Mouse (Mus musculus): ENCODE measurements at regions not wholly inside any gene's neighbourhood (a gene's known extent, or its start where the extent isn't known, plus 50 kb on each side); places are given as distances from the start of the nearest gene placed in this dataset.

DNA sequence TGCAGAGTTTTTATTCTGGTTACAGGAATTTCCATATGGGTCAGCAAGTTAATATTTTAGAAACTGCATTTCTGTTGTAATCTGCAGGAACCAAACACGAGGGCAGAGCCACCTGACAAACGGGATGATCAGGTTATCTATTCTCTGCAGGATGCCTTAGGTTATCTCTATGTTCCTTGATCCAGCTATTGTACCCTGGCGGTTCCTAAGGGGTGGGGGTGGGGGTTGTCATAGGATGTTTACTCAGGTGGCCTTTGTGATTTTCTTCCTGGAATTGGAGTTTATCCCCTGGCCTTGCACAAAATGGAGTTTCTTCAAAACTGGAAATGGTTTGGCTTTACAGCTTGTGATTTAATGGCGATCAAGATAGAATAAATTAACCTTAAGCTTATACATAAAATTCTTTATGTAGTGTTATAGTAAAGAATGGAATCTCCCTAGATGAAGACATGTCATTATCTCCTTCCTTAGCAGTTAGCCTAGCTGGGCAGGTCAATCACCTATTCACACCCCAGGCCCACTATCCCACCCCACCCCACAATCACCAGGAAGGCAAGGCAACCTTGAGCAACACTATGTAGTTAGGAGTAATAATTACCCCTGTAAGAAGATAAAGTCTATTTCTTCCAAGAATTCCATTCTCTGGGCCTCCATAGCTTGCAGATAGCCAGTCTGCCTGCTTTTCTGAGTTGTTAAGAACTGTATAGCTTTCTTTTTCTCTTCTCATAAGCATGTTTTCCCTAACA is 192.3 kb upstream of the B430218F22Rik start:
- DNase-seq (ENCODE audit: low spot score), result no peak

- no peak for DNase-seq (ENCODE audit: low spot score)
Measured at GRCm38 (mm10) chr13:118208146-118208545, 178.3 kb upstream of the B430218F22Rik start.

DNA sequence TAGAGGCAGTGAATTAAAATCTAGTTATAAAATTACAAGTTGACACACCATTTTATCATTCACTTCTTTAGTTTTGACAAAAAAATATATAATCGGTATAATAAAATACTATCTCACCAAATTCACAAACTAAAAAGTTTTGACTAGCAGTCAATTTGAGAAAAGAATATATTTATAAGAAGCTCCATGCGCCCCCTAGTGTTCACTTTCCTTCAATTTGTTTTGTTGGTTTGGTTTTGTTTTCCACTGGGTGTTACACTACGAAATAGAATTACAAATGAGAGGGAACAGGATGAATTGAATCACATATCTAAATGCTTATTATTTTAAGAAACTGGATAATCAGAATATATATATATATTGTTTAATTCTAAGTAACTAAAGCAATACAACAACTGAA is 159.1 kb upstream of the B430218F22Rik start:
- peak; percentile 15 for DNase-seq (ENCODE audit: low spot score)

- no peak for DNase-seq (ENCODE audit: low spot score)
Measured at GRCm38 (mm10) chr13:118237968-118238367, 148.5 kb upstream of the B430218F22Rik start.

- DNase-seq (ENCODE audit: low spot score), result no peak
Measured at GRCm38 (mm10) chr13:118244680-118245079, 141.8 kb upstream of the B430218F22Rik start.

GRCm38 (mm10) chr13:118245546-118245945 is 140.9 kb upstream of the B430218F22Rik start:
- no peak for DNase-seq (ENCODE audit: low spot score)

DNA sequence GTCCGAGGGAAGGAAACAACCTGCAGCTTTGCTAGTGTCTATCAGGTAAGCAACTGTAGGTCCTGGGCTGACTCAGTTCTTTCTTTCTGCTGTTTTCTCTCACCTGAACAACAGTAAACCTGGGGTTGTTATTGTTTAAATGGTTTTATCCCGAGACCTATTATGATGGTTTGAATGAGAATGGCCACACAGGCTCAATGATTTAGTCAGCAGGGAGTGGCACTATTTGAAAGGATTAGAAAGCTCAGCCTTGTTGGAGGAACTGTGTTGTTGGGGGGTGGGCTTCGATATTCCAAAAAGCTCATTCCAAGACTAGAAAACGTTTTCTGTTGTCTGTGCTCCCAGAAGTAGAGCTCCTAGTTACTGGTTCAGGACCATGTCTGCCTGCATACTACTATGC is 126.8 kb upstream of the B430218F22Rik start:
- no peak for DNase-seq (ENCODE audit: low spot score)

GRCm38 (mm10) chr13:118262971-118263370 is 123.5 kb upstream of the B430218F22Rik start:
- DNase-seq (ENCODE audit: low spot score), result no peak

DNA sequence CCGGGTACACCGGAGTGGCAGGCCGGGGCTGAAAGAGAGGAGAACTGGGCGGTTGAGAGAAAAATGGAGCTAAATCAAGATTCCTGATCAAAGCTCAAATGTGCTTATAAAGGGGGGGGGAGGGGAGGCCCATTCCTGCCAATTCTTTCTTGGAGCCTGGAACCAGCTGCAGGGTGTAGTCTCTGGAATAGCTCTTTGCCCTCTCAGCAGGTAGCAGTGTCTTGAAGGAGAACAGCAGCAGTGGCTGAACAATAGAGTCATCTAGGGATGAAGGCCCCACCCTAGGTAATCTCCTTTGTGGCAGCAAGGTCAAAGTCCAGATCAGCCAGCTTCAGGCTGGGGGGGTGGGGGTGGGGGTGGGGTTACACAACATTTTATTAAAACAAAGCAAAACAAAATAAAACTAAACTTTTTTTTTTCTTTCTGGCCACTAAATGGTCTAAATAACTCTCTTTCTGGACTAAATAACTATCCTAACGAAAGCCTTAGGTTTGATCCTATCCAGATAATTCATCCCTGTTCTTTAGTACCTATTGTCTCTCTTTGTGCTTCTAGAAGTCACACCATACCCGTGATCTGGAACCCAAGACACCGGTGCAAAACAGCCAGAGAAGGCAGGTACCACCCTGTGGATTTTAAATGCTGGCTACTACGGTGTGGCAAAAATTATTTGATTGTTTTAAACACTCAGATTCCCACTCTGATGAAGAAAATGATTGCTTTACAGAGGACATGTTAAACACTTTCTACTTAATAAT is 120.5 kb upstream of the B430218F22Rik start:
- DNase-seq (ENCODE audit: low spot score), result no peak

GRCm38 (mm10) chr13:118272904-118273303 is 113.5 kb upstream of the B430218F22Rik start:
- no peak for DNase-seq (ENCODE audit: low spot score)

- DNase-seq (ENCODE audit: low spot score), result no peak
Measured at GRCm38 (mm10) chr13:118280956-118281355, 105.5 kb upstream of the B430218F22Rik start.

GRCm38 (mm10) chr13:118293728-118294127 is 92.7 kb upstream of the B430218F22Rik start:
- no peak for DNase-seq (ENCODE audit: low spot score)

DNA sequence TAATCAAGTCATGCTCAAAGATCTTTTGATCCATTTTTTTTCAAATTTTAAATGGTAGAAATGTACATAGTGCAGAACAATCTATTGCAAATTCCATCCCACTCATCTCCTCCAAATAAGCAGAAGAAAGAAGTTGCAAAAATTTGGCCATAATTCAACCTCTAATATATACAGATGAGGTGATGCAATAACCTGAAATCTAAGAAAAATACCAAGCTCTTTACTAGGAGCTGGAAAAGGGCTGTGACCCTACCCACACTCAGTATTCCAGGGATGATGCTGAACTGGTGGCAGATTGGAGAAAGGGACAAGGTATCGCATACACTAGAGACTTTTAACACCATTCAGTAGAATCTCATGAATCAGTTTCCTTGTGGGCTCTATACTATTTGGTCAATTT is 76.3 kb upstream of the B430218F22Rik start:
- DNase-seq (ENCODE audit: low spot score), result no peak

DNA sequence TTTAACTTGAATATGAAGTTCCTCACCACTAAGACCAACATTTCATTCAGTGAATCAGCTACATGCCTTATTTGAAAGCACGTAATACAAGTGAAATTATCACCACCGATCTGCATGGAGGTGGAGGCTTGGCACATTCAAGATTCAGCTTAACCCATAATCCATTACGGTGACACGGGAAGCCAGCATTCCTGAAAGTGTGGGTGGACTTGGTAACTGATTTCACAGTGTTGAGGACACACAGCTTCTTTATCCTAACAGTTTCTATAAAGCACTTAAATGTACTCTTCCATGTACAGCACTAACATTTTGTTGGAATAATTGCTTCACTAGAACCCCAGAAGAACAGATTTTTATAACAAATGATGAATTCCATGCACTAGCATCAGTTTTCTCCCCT is 72.8 kb upstream of the B430218F22Rik start:
- no peak for DNase-seq (ENCODE audit: low spot score)
